Mouse (Mus musculus) mature B cell (primary cell): ENCODE data around the gene Wasf1.

Source experiments
- in situ Hi-C: fragments of 300-500 bp; cut with MboI; formaldehyde crosslinking; loops from 2 replicates; pipeline ENCODE4 v1.14.3; 2019

Wasf1 gene

DNA sequence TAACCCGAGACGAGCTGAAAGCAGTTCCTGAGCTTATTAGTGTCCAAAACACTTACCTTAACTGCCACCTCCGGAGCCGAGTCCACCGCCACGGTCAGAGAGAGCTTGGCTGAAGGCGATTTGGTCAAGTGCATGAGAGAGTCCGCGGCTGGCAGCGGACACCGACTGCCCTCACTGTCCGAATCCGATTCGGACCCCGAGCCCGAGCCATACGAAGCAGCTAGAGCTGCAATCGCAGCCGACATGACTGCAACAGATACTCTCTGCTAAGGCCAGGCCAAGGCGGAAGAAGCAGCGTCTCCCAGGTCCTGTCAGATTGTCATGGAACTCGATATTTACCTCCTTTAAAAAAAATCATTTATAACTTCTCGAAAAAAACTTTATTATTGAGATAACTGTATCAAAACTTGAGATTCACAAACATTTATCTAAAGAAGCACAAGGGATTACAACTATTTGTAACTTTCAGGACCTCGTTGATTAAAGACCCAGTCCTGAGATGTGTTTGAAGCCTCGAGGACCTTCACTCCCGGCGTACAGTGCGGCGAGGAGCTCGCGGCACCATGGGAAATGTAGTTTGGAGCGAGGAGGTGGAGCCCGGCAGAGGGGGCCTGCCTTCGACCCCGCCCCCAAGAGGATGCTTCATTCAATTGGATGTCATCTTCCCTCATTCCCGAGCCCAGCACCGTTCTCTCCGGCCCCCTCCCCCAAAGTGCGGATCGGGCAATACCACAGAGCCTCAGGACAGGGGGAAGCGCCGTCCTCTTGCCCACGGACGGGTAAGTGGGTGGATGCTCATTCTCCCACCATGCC, at the start of gene Wasf1, which contains the start of gene Cdc40:
TSS of gene Wasf1 (plus strand) at position 645 of the 813 bp plus-strand sequence.
TSS of gene Cdc40 (minus strand) at position 481 of the 813 bp plus-strand sequence.
- in situ Hi-C loops, result no loop called here

DNA sequence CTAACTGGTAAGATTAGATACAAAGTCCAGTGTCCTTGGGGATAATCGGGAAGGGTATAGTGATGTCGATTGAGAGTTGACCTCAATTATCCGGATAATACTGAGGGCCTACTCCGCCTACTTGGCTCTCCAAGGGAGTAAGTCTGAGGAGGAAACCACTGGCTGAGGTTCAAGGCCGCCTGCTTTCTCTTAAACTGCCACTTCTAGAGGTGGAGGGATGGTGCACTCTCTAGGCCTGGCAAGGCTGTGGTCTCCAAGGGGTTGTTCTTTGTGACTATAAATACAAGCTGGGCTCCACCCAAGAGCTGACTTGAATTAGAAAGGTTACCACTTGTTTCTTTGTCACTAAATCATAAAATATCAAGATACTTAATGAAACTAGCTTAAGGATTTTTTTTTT, 43.2 kb upstream of the Wasf1 start:
- in situ Hi-C loops, result no loop called here

DNA sequence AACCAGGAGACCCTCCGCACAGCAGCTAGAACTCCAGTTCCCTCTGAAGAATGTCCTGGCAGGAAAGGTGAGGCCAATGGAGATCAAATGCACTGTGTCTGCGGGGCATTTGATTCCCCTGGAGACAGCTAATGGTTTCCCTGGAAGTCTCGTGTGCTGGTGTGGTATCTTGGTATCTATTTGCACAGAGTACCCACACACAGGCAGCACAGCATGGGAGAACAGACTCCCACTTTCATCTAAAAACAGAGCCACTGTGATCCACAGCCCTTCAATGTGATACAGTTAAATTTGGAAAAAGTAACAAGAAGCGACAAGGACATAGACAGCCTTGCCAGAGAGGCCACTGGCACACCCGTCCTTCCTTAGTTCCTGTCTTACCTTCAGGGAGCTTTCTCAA, 39.4 kb upstream of the Wasf1 start:
- in situ Hi-C loops, result no loop called here

DNA sequence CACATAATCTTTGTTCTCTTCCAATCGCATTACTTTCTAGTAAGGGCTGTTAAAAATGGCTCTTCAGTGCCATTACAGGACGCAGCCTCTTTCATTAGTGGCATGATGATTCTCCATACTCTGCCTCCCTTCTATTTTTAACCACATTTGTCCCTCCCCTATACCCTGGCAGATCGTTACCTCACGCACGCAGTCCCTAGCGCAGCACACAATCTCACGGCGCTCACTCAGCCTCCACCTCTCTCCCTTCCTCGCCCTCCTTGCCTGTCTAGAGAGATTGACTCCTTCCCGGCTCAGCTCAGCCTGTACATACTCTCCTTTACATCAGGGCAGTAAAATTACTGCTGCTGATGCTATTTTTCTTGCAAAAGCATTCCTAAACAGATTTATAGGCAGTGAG, 38.7 kb upstream of the Wasf1 start:
- in situ Hi-C loops, result no loop called here

DNA sequence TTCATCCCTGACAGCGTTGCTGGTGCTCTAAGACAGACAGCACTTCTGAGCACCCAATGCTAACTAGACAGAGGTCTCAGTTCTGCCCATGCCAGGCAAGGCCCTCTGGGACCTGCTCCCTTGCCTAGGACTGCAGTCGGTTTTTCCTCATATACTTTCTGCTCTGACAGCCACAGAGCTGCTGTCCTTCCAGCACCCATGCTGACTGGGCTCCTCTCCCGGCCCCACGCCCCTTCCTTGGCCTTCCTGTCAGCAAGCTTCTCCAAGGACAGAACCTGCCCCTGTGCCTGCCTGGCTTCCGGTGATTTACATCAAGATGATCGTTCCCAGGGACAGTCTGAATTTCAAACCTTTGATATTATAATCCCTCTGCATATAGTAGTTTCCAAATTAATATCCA, 37.6 kb upstream of the Wasf1 start:
- in situ Hi-C loops, result no loop called here

DNA sequence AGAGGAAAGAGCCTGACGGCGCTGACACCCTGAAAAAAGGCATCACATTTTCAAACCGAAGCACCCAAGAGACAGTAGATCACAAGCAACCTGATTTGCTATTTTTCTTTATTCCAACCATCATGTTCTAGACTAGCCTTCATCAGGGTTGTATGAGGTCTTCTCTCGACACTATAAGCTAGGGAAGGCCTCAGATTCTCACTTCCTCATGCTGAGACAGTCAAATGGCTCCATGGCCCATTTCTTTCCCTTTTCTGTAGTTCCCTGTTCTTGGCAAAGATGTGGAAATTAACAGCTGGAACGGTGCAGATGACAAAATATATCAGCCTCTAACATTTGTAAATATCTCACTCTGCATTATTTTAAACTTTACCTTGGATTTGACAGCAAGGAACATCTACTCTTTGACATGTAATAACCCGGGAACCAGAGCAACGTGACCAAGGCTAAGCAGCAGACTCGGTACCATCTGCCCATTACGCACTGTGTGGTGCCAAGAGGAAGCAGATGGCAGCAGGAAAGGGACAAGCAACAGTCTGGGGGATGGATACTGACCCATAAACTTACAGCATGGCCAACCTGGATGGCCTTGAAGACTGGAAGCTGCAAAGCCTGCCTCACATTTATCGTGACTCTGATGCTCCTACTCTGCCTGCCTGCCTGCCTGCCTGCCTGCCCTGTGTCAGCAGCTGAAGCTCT, 36.0 kb upstream of the Wasf1 start:
- in situ Hi-C loops, result no loop called here

DNA sequence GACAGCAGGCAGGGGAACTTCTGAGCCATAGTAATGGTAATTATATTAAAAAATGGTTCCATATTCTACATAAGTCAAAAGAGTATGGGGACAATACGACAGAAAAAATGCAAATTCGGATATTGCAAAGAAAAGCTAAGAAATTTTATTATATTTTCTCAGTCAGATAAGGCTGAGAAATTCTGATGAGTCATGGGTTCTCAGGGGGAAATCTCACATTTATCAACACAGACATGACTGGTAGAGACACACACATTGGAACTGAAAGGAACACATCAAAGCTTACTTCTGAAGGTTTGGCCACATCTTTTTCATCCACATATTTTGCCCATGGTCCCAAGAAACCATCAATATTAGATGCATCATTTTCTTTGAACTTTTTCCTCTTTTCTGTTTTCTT, 32.6 kb upstream of the Wasf1 start:
- in situ Hi-C loops, result no loop called here

DNA sequence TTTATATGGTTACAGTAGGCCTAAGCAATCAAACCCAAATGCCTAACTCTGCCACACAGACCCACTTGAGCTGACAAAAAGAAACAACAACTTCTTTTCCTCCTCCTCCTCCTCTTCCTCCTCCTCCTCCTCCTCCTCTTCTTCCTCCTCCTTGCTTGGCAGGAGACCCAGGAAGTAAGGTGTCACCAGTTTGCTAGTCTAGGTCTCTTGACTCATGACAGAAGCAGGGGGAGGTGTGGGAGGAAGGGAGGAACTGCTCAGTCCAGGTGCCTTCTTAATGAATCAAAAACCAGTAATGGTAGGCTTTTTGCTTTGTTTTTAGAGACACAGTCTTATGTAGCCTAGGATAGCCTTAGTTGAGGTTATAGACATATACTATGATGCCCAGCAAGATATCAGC, 32.1 kb upstream of the Wasf1 start:
- in situ Hi-C loops, result no loop called here

DNA sequence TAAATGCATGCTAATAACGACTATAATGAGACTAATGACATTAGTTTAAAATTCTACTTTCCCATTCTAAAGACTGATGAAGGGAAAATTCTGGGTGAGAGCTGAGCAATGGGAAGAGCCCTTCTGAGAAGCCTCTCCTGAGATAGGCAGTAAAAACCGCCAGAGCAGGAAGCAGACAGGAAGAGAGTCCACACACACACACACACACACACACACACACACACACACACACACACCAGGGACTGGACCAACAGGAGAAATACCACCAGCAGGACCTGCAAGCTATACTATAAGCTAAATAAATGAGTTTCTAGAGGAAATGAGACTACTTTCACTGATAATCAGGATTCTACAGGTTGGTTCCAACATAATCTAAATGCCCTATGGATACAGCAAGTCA, 27.7 kb upstream of the Wasf1 start:
- in situ Hi-C loops, result no loop called here

DNA sequence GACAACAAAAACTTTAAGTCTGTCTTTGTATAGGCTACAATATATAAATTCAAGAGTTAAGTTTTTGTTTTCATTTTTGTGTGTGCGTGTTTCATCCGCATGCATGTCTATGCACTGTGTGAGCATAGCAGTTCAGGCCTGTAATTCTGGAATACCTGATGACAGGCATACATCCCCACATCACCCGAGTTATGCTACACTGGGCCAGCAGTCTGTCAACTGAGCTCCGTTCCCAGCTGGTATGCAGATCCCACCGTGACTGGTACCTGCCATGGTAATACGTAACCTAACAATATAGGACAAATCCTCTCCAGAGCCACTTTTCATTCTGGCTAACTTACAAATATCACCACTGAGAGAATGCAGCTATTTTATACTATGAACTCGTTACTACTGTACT, 26.6 kb upstream of the Wasf1 start:
- in situ Hi-C loops, result no loop called here

DNA sequence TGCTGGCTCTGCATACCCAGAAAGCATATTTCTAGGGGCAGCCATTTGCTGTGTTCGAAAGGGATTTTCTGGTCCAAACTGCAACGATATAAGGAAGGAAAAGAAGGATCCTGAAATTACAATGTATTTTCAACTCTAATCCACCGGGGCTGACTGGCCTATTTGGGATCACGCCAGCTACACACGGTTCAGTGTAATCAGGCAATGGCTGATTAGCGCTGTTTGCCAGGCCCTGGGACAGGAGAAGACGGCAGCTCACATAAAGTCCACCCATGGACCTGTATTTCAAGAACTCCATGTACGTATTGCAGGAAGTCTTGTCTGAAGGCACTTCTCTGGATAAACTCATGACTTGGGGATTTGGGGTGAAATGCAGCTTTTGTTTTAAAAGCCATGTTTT, 25.7 kb upstream of the Wasf1 start:
- in situ Hi-C loops, result no loop called here

DNA sequence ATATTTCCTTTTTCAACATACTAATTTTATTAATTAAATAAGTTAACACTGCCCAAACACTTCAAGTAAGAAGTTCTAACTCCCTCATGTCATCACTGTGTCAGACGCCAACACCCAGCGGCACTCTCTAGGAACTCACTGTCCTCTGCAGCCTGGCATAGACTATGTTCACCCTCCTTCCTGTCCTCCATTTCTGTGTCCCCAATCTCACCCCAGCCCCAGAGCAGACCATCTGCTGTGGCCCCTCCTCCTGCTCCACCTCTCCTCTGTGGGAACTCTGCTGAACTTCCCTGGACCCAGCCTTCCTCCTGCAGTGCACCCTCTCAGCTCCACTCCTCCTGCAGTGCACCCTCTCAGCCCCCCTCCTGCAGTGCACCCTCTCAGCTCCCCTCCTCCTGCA, 15.2 kb upstream of the Wasf1 start:
- in situ Hi-C loops, result no loop called here

DNA sequence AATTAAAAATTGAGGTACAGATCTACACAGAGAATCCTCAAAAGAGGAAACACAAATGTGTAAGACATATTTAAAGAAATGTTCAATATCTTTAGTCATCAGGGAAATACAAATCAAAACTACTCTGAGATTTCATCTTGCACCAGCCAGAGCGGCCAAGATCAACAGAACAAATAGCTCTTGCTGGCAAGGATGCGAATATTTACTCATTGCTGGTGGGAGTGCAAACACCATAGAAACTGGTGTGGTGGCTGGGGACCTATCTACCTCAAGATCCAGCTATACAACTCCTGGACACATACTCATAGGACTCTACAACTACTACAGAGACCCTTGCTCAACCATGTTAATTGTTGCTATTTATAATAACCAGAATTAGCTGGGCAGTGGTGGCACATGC, 12.0 kb upstream of the Wasf1 start:
- in situ Hi-C loops, result no loop called here

DNA sequence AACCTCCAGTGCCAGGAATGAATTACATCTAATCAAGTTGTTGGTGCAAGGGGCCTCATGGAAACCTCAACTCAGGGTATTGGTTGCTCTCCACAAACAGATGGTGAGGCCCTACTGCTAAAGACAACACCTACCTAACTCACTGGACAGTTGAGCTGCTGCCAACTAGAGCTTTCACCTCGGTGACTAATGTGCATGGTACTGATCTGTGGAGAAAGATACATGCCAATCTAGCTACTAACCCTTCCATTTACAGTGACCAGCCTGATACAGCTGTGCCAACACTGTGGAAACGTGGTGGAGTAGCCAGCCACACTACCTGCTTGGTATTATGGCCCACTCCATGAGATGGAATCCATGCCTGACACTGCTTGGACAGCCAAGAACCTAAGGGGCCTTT, 11.2 kb upstream of the Wasf1 start:
- in situ Hi-C loops, result no loop called here

DNA sequence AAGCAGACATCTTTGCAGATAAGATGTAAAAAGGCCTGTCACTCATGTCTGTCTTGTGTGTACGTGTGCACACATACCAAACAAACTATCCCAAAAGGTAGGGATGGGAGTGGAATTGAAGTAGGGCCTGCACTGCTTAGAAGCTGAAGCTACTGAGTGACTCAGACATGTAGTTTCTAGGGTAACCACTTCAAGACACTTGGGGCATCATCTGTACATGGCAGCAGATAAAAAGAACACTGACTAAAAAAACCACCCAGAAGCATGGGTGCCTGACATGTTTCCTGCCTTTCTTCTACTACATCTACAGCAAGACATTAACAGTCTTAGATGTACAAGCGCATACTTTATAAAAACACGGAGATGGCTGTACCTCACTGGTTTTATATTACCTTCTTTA, 5.0 kb upstream of the Wasf1 start:
- in situ Hi-C loops, result no loop called here

DNA sequence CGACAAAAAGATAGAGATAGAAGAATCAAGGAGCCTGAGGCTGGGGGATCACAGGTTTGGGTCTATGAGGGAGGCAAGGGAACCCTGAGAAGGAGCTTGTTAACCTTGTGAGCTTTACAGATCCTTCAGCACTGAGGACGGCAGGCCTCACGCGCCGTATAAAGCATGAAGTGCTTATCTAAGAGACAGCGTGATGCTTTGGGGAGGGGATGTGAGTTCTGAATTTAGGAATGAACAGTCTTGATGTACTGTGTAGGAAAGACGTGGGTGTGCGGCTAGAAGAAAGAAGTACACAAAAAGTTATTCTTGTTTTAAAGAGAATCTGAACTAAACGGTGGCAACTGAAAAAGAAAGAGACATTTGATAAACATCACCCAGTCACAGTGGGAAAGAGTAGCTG, 3.3 kb upstream of the Wasf1 start:
- in situ Hi-C loops, result no loop called here

DNA sequence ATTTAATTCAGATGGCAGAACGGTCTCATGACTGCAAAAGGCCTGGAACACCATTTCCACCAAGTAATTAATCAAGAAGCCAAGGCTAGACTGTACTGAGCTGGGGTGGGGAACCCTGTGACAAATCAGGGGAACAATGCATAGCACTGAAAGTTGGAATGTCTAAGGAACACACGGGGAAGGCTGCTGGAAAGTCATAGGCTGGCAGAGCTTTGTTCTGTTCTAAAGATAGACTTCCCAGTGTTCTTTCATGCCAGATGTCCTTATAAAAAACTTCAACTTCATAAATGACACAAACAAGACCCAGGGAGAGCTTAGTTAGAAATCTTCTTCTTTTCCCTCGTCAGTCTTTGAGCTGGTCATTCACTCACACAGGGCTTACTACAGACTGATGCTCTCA, 2.0 kb upstream of the Wasf1 start:
- in situ Hi-C loops, result no loop called here

DNA sequence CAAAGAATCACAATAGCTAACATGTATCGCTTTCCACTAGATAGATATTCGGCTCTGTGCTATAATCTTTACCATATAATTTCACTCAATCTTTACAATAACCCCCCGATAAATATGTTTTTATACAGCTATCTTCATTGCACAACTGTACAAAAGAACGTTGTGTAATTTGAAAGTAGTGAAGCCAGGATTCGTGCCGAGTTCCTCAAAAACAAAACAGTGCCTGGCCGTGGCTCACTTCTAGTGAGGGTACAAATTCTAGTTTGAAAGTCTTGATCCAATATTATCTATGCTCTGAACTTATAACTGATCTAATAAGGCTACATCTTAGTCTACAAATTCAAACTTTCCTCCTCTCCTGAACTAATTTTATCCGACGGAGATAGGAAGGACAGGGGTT, 942 bp upstream of the Wasf1 start:
- in situ Hi-C loops, result no loop called here

DNA sequence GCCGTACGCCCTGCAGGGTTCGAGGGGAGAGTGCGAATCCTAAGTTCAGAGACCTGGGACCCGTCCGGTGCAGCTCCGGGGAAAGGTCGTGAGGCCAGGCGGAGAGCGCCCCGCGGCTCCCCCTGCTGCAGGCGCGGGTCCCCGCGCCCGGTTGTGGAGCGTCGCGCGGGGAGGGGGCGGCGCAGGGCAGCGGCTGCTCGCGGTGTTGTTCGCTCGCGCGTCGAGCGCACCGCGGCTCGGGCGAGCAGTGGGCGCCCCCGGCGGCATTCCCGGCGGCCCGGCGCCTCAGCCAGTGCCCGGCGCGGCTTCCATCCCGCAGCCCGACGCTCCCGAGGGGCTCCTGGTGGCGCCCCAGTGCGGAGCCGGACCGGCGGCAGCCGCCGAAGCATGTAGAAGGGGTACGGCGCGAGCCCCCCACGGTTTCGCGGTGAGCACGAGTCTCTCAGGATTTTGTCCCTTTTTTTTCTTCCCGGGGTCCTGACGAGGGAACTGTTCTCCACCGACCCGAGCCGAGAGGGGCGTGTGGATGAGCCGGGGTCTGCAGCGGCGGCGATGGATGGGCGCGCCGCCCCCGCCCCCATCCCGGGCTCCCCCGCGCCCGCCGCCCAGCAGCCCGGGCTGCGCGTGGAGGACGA, 486 bp downstream of the Wasf1 start:
- in situ Hi-C loops, result no loop called here

DNA sequence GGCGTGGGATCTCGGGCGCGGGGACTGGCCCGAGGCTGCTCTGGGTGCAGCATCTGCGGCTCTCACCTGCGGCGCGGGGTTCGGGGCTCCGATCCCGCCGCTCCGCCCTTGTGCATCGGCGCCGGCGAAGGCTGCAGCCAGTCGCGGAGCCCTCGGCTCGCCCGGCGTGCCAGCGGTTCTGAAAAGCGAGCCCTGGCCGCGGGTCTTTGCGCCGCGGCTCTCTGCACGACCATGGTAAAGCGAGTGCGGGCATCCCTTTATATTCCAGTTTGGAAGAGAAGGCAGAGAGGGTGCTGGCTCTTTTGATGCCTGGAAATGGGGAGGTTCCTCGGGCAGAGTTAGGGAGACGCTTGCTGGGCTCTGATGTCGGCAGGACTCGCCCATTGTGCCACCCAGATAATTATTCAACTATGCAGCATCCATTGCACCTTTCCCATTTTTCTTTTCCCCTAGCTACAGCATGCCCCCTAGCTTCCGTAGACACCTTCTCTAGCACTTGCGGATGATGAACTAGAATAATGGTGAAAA, 1.1 kb downstream of the Wasf1 start:
- in situ Hi-C loops, result no loop called here

DNA sequence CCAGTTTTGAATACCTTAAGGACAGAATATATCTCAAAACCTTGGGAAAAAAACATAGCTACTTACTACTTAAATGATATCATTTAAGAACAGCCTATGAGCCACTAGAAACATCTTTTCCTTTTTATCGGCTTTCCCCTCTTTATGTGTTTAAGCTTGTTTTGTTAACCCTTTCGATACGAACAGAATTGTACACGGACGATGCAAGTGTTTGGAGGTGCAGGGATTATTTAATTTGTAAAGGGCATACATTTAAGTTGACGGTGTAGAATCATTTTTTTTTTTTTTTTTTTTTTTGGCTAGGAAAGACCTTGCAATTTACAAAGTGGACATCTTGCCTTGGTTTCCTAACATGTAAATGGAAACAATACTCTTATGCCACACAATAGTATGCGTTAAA, 2.2 kb downstream of the Wasf1 start:
- in situ Hi-C loops, result no loop called here

DNA sequence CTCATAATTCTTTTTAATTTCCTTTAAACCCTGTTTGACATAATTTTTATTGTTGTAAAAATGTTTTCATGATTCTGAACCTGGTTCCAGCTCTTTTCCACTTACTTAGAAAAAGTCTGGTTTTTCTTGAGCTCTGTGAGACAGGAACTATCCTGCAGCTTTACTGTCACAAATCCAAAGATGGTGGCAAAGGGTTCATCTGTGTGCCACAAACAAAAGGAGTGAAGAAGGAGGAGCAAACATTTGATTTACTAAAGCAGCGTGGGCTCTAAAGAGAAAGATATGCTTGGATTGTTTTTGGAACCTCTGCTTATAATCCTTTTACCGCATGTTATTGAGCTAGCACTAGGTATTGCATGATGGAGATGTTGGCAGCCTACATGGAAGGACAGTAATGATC, 4.0 kb downstream of the Wasf1 start:
- in situ Hi-C loops, result no loop called here

DNA sequence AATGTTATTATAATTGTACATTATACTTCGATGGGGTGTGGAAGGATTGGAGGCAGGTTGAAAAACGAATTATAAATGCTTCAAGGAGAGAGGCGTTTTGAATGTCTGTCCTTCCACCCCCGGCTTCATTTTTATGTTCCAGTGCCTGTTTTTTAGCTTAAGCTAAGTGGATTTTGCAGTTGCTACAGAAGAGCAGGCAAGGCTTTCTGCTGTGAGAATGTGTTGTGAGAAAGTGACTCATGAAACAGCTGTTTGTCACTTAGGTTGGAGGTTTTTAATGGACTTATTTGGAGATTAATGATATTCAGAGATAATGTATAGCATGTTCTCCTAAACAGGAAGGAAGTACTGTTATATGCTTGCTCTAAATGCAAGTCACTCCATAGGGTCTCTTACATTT, 5.9 kb downstream of the Wasf1 start:
- in situ Hi-C loops, result no loop called here
